14 mouse cellular contexts compared by ENCODE assay signal in the genomic region with DNA sequence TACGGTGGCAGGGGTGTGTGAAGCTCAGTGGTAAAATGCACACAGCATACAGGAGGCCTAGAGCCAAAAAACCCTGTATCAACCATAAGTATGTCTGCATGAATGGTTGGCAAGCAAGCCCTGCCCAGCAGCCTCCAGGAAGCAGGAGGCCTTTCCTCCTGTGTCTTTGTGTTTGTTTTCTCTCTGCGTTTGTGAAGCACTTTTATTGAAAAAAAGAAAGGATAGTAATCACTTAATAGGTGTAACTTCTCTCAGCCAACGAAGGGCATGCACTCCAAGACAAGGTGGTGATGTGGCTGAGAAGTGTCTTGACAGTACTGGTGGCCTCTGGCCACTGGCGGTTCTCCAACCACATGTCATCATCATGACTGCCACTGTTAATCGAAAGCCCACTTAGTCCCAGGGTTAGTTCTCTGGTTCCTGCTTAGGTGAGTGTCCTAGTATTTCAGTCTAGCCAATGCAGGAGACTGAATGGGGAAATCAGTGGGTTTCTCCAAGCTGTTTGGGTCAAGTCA.
DNase-seq lines count a peak whose midpoint lies in the region; ATAC-seq lines count a peak whose summit lies in the region.
"Had no signal": no experiment of that assay in that cellular context is flagged by ENCODE, and none has a peak within 500 bp of the region (broad histone marks: within the 10 kb centered on the region; RNA-seq: fewer than 3 reads in every experiment).

No protein-coding gene starts in this region.

- no peak for ATAC-seq in forebrain, embryonic 13.5 days
- ATAC-seq in hindbrain, embryonic 14.5 days (ENCODE audit: low FRiP score) = no peak
- no peak for ATAC-seq in midbrain, embryonic 16.5 days
- ATAC-seq: intestine, embryonic 15.5 days; lung, postnatal 0 days had no signal

- no peaks in the 10 kb centered on the region for H3K9me3 ChIP-seq in forebrain, embryonic 13.5 days (replicated peaks)
- H3K9me3 ChIP-seq in hindbrain, embryonic 14.5 days (ENCODE audit: control insufficient read depth, low read length) = no peaks in the 10 kb centered on the region
- no peaks in the 10 kb centered on the region for H3K9me3 ChIP-seq in midbrain, embryonic 16.5 days (replicated peaks; ENCODE audit: control insufficient read depth, low read length, poor library complexity, severe bottlenecking)
- H3K9me3 ChIP-seq: intestine, embryonic 15.5 days had no signal

- WGBS in forebrain, embryonic 13.5 days = 37% methylated on average over 5 of the region's 5 CpGs
- 52% methylated on average over 5 of the region's 5 CpGs for WGBS in hindbrain, embryonic 14.5 days
- 58% methylated on average over 5 of the region's 5 CpGs for WGBS in midbrain, embryonic 16.5 days

- no peak overlapping the region for H3K4me3 ChIP-seq in forebrain, embryonic 13.5 days
- no peak overlapping the region for H3K4me3 ChIP-seq in hindbrain, embryonic 14.5 days (replicated peaks; ENCODE audit: low read length)
- H3K4me3 ChIP-seq in midbrain, embryonic 16.5 days (ENCODE audit: low read depth, low read length) = no peak overlapping the region
- H3K4me3 ChIP-seq: intestine, embryonic 15.5 days had no signal

- H3K27ac ChIP-seq in forebrain, embryonic 13.5 days = peak overlapping the region; percentile 99
- H3K27ac ChIP-seq in hindbrain, embryonic 14.5 days = peak overlapping the region; percentile 93
- H3K27ac ChIP-seq in midbrain, embryonic 16.5 days (ENCODE audit: low read length) = peak overlapping the region; percentile 67
- H3K27ac ChIP-seq: intestine, embryonic 15.5 days; liver, embryonic 14.5 days had no signal

- peaks cover 58% of the 10 kb centered on the region for H3K36me3 ChIP-seq in forebrain, embryonic 13.5 days (ENCODE audit: poor library complexity, severe bottlenecking)
- peaks cover 46% of the 10 kb centered on the region for H3K36me3 ChIP-seq in hindbrain, embryonic 14.5 days (replicated peaks; ENCODE audit: control insufficient read depth, insufficient read depth)
- no peaks in the 10 kb centered on the region for H3K36me3 ChIP-seq in midbrain, embryonic 16.5 days (ENCODE audit: control insufficient read depth, insufficient read depth, low read length)
- H3K36me3 ChIP-seq: intestine, embryonic 15.5 days had no signal

- H3K9ac ChIP-seq in forebrain, embryonic 13.5 days = peak overlapping the region; percentile 94
- no peak overlapping the region for H3K9ac ChIP-seq in hindbrain, embryonic 14.5 days
- no peak overlapping the region for H3K9ac ChIP-seq in midbrain, embryonic 16.5 days (ENCODE audit: low read depth, low read length)
- H3K9ac ChIP-seq: intestine, embryonic 15.5 days; liver, embryonic 14.5 days had no signal

- no peak overlapping the region for H3K4me2 ChIP-seq in forebrain, embryonic 13.5 days
- H3K4me2 ChIP-seq in hindbrain, embryonic 14.5 days (replicated peaks) = no peak overlapping the region
- H3K4me2 ChIP-seq in midbrain, embryonic 16.5 days (ENCODE audit: low read length) = no peak overlapping the region
- H3K4me2 ChIP-seq: intestine, embryonic 15.5 days had no signal

- H3K4me1 ChIP-seq in forebrain, embryonic 13.5 days = peaks cover 83% of the 10 kb centered on the region
- H3K4me1 ChIP-seq in hindbrain, embryonic 14.5 days (replicated peaks; ENCODE audit: control insufficient read depth, insufficient read depth, low read length) = peaks cover 30% of the 10 kb centered on the region
- peaks cover 17% of the 10 kb centered on the region; the same call in 1 of the 2 replicates for H3K4me1 ChIP-seq in midbrain, embryonic 16.5 days (ENCODE audit: control insufficient read depth, insufficient read depth, low read length)

- peak; percentile 48 for DNase-seq in cerebellum, adult 9-11 months
- DNase-seq in cerebellum, adult 18-20 months = no peak
- no peak for DNase-seq in hindbrain, embryonic 14.5 days (ENCODE audit: low spot score)
- DNase-seq in urinary bladder, postnatal 25 days (ENCODE audit: low spot score) = no peak
- no peak for DNase-seq in embryo, embryonic 11 days
- no peak for DNase-seq in layer of hippocampus, postnatal 14 days (ENCODE audit: low spot score in 2 of 2)
- DNase-seq: gastrocnemius, postnatal 14 days; heart, postnatal 10 days; kidney, postnatal 10 days had no signal

- no peaks in the 10 kb centered on the region for H3K27me3 ChIP-seq in forebrain, embryonic 13.5 days
- H3K27me3 ChIP-seq in hindbrain, embryonic 14.5 days (ENCODE audit: control insufficient read depth, insufficient read depth, low read length) = peaks cover 12% of the 10 kb centered on the region; the same call in 1 of the 2 replicates
- no peaks in the 10 kb centered on the region; the same call in 1 of the 2 replicates for H3K27me3 ChIP-seq in midbrain, embryonic 16.5 days (ENCODE audit: control insufficient read depth, insufficient read depth, low read depth, low read length)
